ENCODE assay signal across 22 mouse cellular contexts in genomic region chr4:32918571-32918970, GRCm38 (mm10). TPM values are rescaled to one million over a fixed set of nuclear protein-coding genes. Genes with fewer than 3 reads are reported as not detected.
A peak's percentile ranks its signal among the peaks of the same experiment; 100 is the strongest.
DNase-seq lines count a peak whose midpoint lies in the region; ATAC-seq and TF ChIP-seq lines count a peak whose summit lies in the region.
"Had no signal": no experiment of that assay in that cellular context is flagged by ENCODE, and none has a peak within 500 bp of the region (broad histone marks: within the 10 kb centered on the region; RNA-seq: fewer than 3 reads in every experiment).

No protein-coding gene starts in this region.

- no peak for TF ChIP-seq CTCF in hindbrain, postnatal 0 days (IDR thresholded peaks at IDR 0.05; ENCODE audit: low read depth)

- H3K27me3 ChIP-seq in hindbrain, embryonic 11.5 days (ENCODE audit: control insufficient read depth, insufficient read depth, low read length), result no peaks in the 10 kb centered on the region
- no peaks in the 10 kb centered on the region for H3K27me3 ChIP-seq in hindbrain, postnatal 0 days (ENCODE audit: insufficient read depth, low read length)
- H3K27me3 ChIP-seq in forebrain, embryonic 14.5 days (replicated peaks; ENCODE audit: control insufficient read depth, insufficient read depth, low read length), result no peaks in the 10 kb centered on the region
- H3K27me3 ChIP-seq in midbrain, embryonic 14.5 days (ENCODE audit: control insufficient read depth, insufficient read depth, low read length), result no peaks in the 10 kb centered on the region
- H3K27me3 ChIP-seq: embryonic facial prominence, embryonic 13.5 days; heart, embryonic 13.5 days had no signal

- ATAC-seq in hindbrain, embryonic 11.5 days (ENCODE audit: low FRiP score), result peak; percentile 22
- no peak for ATAC-seq in hindbrain, postnatal 0 days
- no peak for ATAC-seq in forebrain, embryonic 14.5 days
- no peak for ATAC-seq in midbrain, embryonic 14.5 days (ENCODE audit: low FRiP score, low TSS enrichment)
- ATAC-seq: intestine, postnatal 0 days had no signal

- H3K36me3 ChIP-seq in hindbrain, embryonic 11.5 days (ENCODE audit: control insufficient read depth, insufficient read depth, low read length), result no peaks in the 10 kb centered on the region
- no peaks in the 10 kb centered on the region for H3K36me3 ChIP-seq in hindbrain, postnatal 0 days (ENCODE audit: insufficient read depth, low read length)
- H3K36me3 ChIP-seq in forebrain, embryonic 14.5 days (ENCODE audit: control insufficient read depth, insufficient read depth, low read length), result no peaks in the 10 kb centered on the region
- no peaks in the 10 kb centered on the region for H3K36me3 ChIP-seq in midbrain, embryonic 14.5 days (ENCODE audit: control insufficient read depth, insufficient read depth, low read length)
- H3K36me3 ChIP-seq: embryonic facial prominence, embryonic 13.5 days; heart, embryonic 13.5 days; limb, embryonic 10.5 days had no signal

- DNase-seq in hindbrain, embryonic 11.5 days (ENCODE audit: low spot score), result peak; percentile 35
- no peak for DNase-seq in hindbrain, postnatal 0 days (ENCODE audit: low spot score)
- DNase-seq in R1 (ENCODE audit: low read depth, low spot score), result peak; percentile 87
- DNase-seq in forebrain, embryonic 14.5 days (ENCODE audit: low spot score), result no peak
- no peak for DNase-seq in midbrain, embryonic 14.5 days
- DNase-seq in thymus, adult 18-20 months, result no peak
- no peak for DNase-seq in layer of hippocampus, postnatal 25 days (ENCODE audit: extremely low spot score in 1 of 2, low spot score in 1 of 2)
- DNase-seq: adrenal gland, adult 2 months; cerebellum, postnatal 10 days; gastrocnemius, adult 2 months; heart, adult 11 months; lung, adult 2 months; spleen, adult 18-20 months; thymus, adult 2 months had no signal

- no peak overlapping the region for H3K4me2 ChIP-seq in hindbrain, embryonic 11.5 days (replicated peaks; ENCODE audit: low read depth, low read length)
- no peak overlapping the region for H3K4me2 ChIP-seq in hindbrain, postnatal 0 days (ENCODE audit: low read depth, low read length)
- H3K4me2 ChIP-seq in forebrain, embryonic 14.5 days (ENCODE audit: low read length), result no peak overlapping the region
- no peak overlapping the region for H3K4me2 ChIP-seq in midbrain, embryonic 14.5 days (ENCODE audit: low read length)
- H3K4me2 ChIP-seq: embryonic facial prominence, embryonic 13.5 days; heart, embryonic 13.5 days; liver, embryonic 11.5 days had no signal

- WGBS in hindbrain, embryonic 11.5 days, result 48% methylated on average over 5 of the region's 5 CpGs
- 43% methylated on average over 5 of the region's 5 CpGs for WGBS in hindbrain, postnatal 0 days
- WGBS in forebrain, embryonic 14.5 days, result 47% methylated on average over 5 of the region's 5 CpGs
- WGBS in midbrain, embryonic 14.5 days, result 43% methylated on average over 5 of the region's 5 CpGs

- peak overlapping the region; percentile 73 for H3K27ac ChIP-seq in hindbrain, embryonic 11.5 days (ENCODE audit: low read depth, low read length)
- H3K27ac ChIP-seq in hindbrain, postnatal 0 days, result no peak overlapping the region
- H3K27ac ChIP-seq in forebrain, embryonic 14.5 days (ENCODE audit: low read depth, low read length), result peak overlapping the region; percentile 46; the same call in 1 of the 2 replicates
- H3K27ac ChIP-seq in midbrain, embryonic 14.5 days (replicated peaks; ENCODE audit: low read depth, low read length), result peak overlapping the region; percentile 37; the same call in 1 of the 2 replicates
- H3K27ac ChIP-seq: embryonic facial prominence, embryonic 13.5 days; gastrocnemius, adult 2 months; heart, embryonic 13.5 days; layer of hippocampus, adult 2 months; limb, embryonic 10.5 days; macrophage had no signal

- H3K4me3 ChIP-seq in hindbrain, embryonic 11.5 days (ENCODE audit: low read depth, low read length), result no peak overlapping the region
- no peak overlapping the region for H3K4me3 ChIP-seq in hindbrain, postnatal 0 days (ENCODE audit: low read length)
- H3K4me3 ChIP-seq in forebrain, embryonic 14.5 days (ENCODE audit: low read depth, low read length), result no peak overlapping the region
- H3K4me3 ChIP-seq in midbrain, embryonic 14.5 days (replicated peaks; ENCODE audit: low read depth, low read length), result no peak overlapping the region
- H3K4me3 ChIP-seq: embryonic facial prominence, embryonic 13.5 days; gastrocnemius, adult 2 months; heart, embryonic 13.5 days; layer of hippocampus, adult 2 months; limb, embryonic 10.5 days had no signal

- 0 out of 2 replicates have a peak overlapping the region, but pooled peaks have one; percentile 15 for H3K9ac ChIP-seq in hindbrain, embryonic 11.5 days (ENCODE audit: low read depth, low read length)
- H3K9ac ChIP-seq in hindbrain, postnatal 0 days (replicated peaks; ENCODE audit: low read length), result no peak overlapping the region
- no peak overlapping the region for H3K9ac ChIP-seq in forebrain, embryonic 14.5 days (ENCODE audit: low read length)
- no peak overlapping the region for H3K9ac ChIP-seq in midbrain, embryonic 14.5 days (replicated peaks; ENCODE audit: low read length)
- H3K9ac ChIP-seq: embryonic facial prominence, embryonic 13.5 days; heart, embryonic 13.5 days had no signal

- peaks cover 17% of the 10 kb centered on the region for H3K4me1 ChIP-seq in hindbrain, embryonic 11.5 days (replicated peaks; ENCODE audit: control insufficient read depth, insufficient read depth, low read length)
- H3K4me1 ChIP-seq in hindbrain, postnatal 0 days (ENCODE audit: insufficient read depth, low read length), result peaks cover 3% of the 10 kb centered on the region; the same call in 1 of the 2 replicates
- H3K4me1 ChIP-seq in forebrain, embryonic 14.5 days (ENCODE audit: control insufficient read depth, insufficient read depth, low read length), result peaks cover 29% of the 10 kb centered on the region
- peaks cover 58% of the 10 kb centered on the region for H3K4me1 ChIP-seq in midbrain, embryonic 14.5 days (ENCODE audit: control insufficient read depth, insufficient read depth, low read length)

- H3K9me3 ChIP-seq in hindbrain, embryonic 11.5 days (ENCODE audit: control insufficient read depth, low read length), result no peaks in the 10 kb centered on the region
- no peaks in the 10 kb centered on the region for H3K9me3 ChIP-seq in hindbrain, postnatal 0 days (ENCODE audit: low read length)
- no peaks in the 10 kb centered on the region for H3K9me3 ChIP-seq in forebrain, embryonic 14.5 days (replicated peaks; ENCODE audit: control insufficient read depth, low read length)
- no peaks in the 10 kb centered on the region for H3K9me3 ChIP-seq in midbrain, embryonic 14.5 days (ENCODE audit: control insufficient read depth, low read length)
- H3K9me3 ChIP-seq: embryonic facial prominence, embryonic 13.5 days; heart, embryonic 13.5 days; limb, embryonic 10.5 days had no signal

RNA-seq across cellular contexts. Expression of gene Ankrd6, which starts 32.1 kb away (rescaled TPM):
- 22.4 and 27.4 TPM in 2 replicates for polyA plus RNA-seq in hindbrain, embryonic 11.5 days (2014; fragmentation: Nextera tagmentation; extraction: Ambion mirVana)
- total RNA-seq in hindbrain, postnatal 0 days (2014; rRNA removed), result 26.5 and 32.3 TPM in 2 replicates
- polyA plus RNA-seq in hindbrain, postnatal 0 days (2015; fragmentation: Nextera tagmentation; extraction: Ambion mirVana), result 17.3 and 18.3 TPM in 2 replicates
- 32.7 and 33.5 TPM in 2 replicates for polyA plus RNA-seq in forebrain, embryonic 14.5 days (2014; fragmentation: Nextera tagmentation; extraction: Ambion mirVana)
- 25.4 and 31.3 TPM in 2 replicates for polyA plus RNA-seq in midbrain, embryonic 14.5 days (2014; fragmentation: Nextera tagmentation; extraction: Ambion mirVana)
- total RNA-seq in layer of hippocampus, postnatal 25 days (2021), result 10 to 100 TPM; 34.8 to 35.6 TPM
- total RNA-seq: monocyte, adult 5-6 weeks had no signal

Comparison
In these comparisons a context has a peak if more than half of its experiments do, and no peak if none do; other contexts are left out.
1. DNase-seq: peak in hindbrain, embryonic 11.5 days (single experiment) and R1 (single experiment); none in hindbrain, postnatal 0 days (single experiment), forebrain, embryonic 14.5 days (single experiment), midbrain, embryonic 14.5 days (single experiment), thymus, adult 18-20 months (0 of 2) and layer of hippocampus, postnatal 25 days (0 of 2).